Mouse (Mus musculus) small intestine, adult 2 months (tissue): ENCODE data around the gene Safb.

Source experiments
- CTCF ChIP-seq: fragments of 200-500 bp; IDR thresholded peaks from 2 replicates; pipeline ENCODE4 v1.5.1; 2012; ENCODE audit warnings: low read depth, mild to moderate bottlenecking, control low read depth, inconsistent platforms, low read length, moderate library complexity, mixed read lengths; ENCODE audit not compliant: insufficient replicate concordance, insufficient read length; ENCODE audit errors: extremely low read depth
- POLR2A ChIP-seq: fragments of 200-500 bp; IDR thresholded peaks from 2 replicates; pipeline ENCODE4 v1.6.1; 2012; ENCODE audit warnings: low read depth, mild to moderate bottlenecking, control low read depth, inconsistent platforms, low read length, moderate library complexity

DNA sequence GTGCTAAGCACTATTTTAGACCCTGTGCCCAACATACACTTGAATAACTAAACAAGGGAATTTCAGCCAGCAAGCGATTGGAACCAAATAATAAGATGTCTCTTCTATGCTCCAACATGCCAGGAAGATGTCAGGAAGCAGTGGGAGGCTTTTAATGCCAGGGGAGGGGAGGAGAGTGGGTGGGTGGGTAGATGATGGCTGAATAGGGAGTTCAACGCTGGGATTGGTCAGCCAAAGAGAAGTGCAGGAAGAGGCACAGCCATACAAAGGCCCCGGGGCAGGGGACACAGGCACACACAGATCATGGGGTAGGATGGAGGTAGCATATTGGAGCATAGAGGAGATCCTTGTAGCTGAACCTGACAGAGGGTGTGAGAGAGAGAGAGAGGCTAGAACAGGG lies 47.8 kb upstream of the Safb start:
- TF ChIP-seq POLR2A (no peak), CTCF (no peak)
